Mouse (Mus musculus) lung, postnatal 0 days (tissue): ENCODE results near the gene Cyb5r1.

Experiments
- CTCF ChIP-seq: IDR thresholded peaks from 2 replicates; pipeline ENCODE4 v1.5.1; 2016; ENCODE audit warnings: antibody characterized with exemption, mild to moderate bottlenecking
- EP300 ChIP-seq: IDR thresholded peaks from 2 replicates; pipeline ENCODE4 v1.6.1; 2016; ENCODE audit warnings: antibody characterized with exemption, mild to moderate bottlenecking, control low read depth

DNA sequence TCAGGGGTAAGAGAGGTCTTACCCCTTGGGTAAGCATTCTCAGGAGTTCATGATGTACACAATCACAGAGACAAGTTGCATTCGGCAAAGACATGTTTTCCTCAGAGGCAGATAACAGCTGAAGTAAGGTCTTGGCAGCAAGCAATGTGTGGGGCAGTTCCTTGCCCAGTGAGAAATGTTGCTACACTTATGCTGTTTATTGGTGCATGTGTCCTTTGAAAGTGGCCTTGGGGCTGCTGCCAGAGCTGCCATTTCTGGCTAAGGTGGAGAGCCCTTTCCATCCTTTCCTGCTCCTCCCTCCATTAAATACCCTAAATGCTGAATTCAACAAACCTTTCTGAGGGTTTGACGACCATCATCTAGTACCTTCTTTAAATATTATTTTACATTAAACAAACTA lies 40.1 kb downstream of the Cyb5r1 start:
- TF ChIP-seq CTCF (no peak), EP300 (no peak)
